Mouse (Mus musculus) stomach, embryonic 16.5 days (tissue): ENCODE measurements around the gene Ggn. TPM values are rescaled to one million over a fixed set of nuclear protein-coding genes. Genes with fewer than 3 reads are reported as not detected.
"Not testable (repeated sequence)": the region's sequence is repeated elsewhere in the genome, so short reads cannot be mapped to it uniquely, and the experiment has no call there.

Experiments
- ATAC-seq: fragments of 200-750 bp; cut with Nextera tagmentation; 2 replicates; pipeline ENCODE4 v1.8.0; 2017; ENCODE audit warnings: moderate number of reproducible peaks, moderate TSS enrichment; ENCODE audit not compliant: insufficient read depth, low FRiP score
- H3K27ac ChIP-seq: fragments of 300-500 bp; sonication (generic); 2 replicates; pipeline ENCODE4 v1.5.1; 2014; ENCODE audit warnings: low read length
- H3K27me3 ChIP-seq: fragments of 300-500 bp; sonication (generic); 2 replicates; pipeline ENCODE4 v1.6.1; 2014; ENCODE audit warnings: low read length, control low read depth, mixed read lengths; ENCODE audit not compliant: control insufficient read depth, insufficient read depth
- H3K36me3 ChIP-seq: fragments of 300-500 bp; sonication (generic); 2 replicates; pipeline ENCODE4 v1.6.1; 2014; ENCODE audit warnings: low read length; ENCODE audit not compliant: control insufficient read depth, insufficient read depth
- H3K4me1 ChIP-seq: fragments of 300-500 bp; sonication (generic); 2 replicates; pipeline ENCODE4 v1.6.1; 2014; ENCODE audit warnings: low read length, control low read depth, mixed read lengths; ENCODE audit not compliant: control insufficient read depth, insufficient read depth
- H3K4me2 ChIP-seq: fragments of 300-500 bp; sonication (generic); 2 replicates; pipeline ENCODE4 v1.6.1; 2014; ENCODE audit warnings: low read depth, low read length, mixed read lengths
- H3K4me3 ChIP-seq: fragments of 300-500 bp; sonication (generic); replicated peaks from 2 replicates; pipeline ENCODE4 v1.5.1; 2014; ENCODE audit warnings: mild to moderate bottlenecking, low read length
- H3K9ac ChIP-seq: fragments of 300-500 bp; sonication (generic); 2 replicates; pipeline ENCODE4 v1.6.1; 2014; ENCODE audit warnings: low read length
- H3K9me3 ChIP-seq: fragments of 300-500 bp; sonication (generic); replicated peaks from 2 replicates; pipeline ENCODE4 v1.6.1; 2016; ENCODE audit warnings: low read length, control low read depth; ENCODE audit not compliant: control insufficient read depth
- WGBS: fragments of 180-500 bp; shearing (Covaris S2); extraction: QIAGEN DNeasy Blood & Tissue Kit; methylation state at CpG from one replicate; pipeline ENCODE4 v1.1.7; 2014; 5-methylcytosine and 5-hydroxymethylcytosine counted together
- polyA plus RNA-seq: library from polyadenylated mRNA; unstranded; fragments of >200 nt; fragmentation: Nextera tagmentation; extraction: Ambion mirVana; gene quantifications from 2 replicates; pipeline ENCODE4 v1.2.1, GENCODE M21; 2015

Ggn gene
- polyA plus RNA-seq, 1 experiment from 2014 or later = 0.56 TPM

DNA sequence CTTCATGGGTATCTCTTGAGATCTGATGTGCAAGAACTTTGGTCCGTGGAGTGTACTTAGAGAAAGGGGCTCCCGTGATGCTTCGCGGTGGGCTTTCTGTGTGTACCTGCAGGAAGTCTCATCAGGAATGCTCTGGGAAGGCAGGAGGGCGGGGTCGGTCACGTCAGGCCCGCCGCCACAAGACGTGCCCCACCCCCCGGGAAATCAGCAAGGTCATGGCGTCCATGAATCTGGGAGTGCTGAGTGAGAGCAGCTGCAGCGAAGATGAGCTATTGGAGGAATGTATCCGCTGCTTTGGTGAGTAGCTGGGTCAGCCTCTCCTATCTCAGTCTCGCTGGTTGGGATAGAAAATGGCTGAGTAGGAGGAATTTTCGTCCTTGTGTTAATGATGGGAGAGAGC, 32.6 kb upstream of the Ggn start:
- Histone ChIP-seq H3K27ac (no peak overlapping the region), H3K36me3 (no peaks in the 10 kb centered on the region), H3K4me3 (no peak overlapping the region), H3K4me1 (peaks cover 3% of the 10 kb centered on the region; the same call in 1 of the 2 replicates), H3K27me3 (peaks cover 3% of the 10 kb centered on the region; the same call in 1 of the 2 replicates), H3K9me3 (no peaks in the 10 kb centered on the region), H3K9ac (no peak overlapping the region), H3K4me2 (no peak overlapping the region)
- no peak for ATAC-seq
- 37% methylated on average over 16 of the region's 16 CpGs for WGBS

DNA sequence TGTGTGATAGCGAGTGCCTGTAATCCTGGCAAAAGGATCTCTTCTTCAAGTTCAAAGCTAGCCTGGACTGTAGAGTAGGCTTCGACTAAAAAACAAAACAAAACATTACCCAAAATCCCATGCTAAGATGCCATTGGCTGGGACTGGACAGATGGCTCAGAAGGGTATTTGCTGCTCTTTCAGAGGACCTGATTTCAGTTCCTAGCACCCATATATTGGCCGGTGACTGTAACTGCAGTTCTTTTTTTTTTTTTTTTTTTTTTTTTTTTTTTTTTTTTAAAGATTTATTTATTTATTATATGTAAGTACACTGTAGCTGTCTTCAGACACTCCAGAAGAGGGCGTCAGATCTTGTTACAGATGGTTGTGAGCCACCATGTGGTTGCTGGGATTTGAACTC, 30.8 kb upstream of the Ggn start:
- not testable (repeated sequence) for H3K4me2 ChIP-seq, H3K36me3 ChIP-seq, ATAC-seq, H3K4me1 ChIP-seq, H3K4me3 ChIP-seq, H3K9ac ChIP-seq, H3K27me3 ChIP-seq, H3K27ac ChIP-seq, H3K9me3 ChIP-seq
- whole genome bisulfite sequencing = 88% methylated on average over 3 of the region's 4 CpGs

GRCm38 (mm10) chr7:29141416-29141815, 28.6 kb upstream of the Ggn start:
- WGBS = 72% methylated on average over 8 of the region's 8 CpGs
- H3K9me3 ChIP-seq = no peaks in the 10 kb centered on the region
- ATAC-seq = no peak

GRCm38 (mm10) chr7:29144006-29144405, 26.0 kb upstream of the Ggn start:
- WGBS = 82% methylated on average over 4 of the region's 4 CpGs
- ATAC-seq = no peak
- no peaks in the 10 kb centered on the region for H3K4me1 ChIP-seq

More at GRCm38 (mm10) chr7:29141416-29141815, 28.6 kb upstream of the Ggn start:
- Histone ChIP-seq H3K36me3 (no peaks in the 10 kb centered on the region), H3K4me3 (no peak overlapping the region), H3K9ac (no peak overlapping the region), H3K4me2 (no peak overlapping the region), H3K27ac (no peak overlapping the region), H3K4me1 (0 out of 2 replicates have a peak, but pooled peaks cover 3% of the 10 kb centered on the region), H3K27me3 (no peaks in the 10 kb centered on the region)

DNA sequence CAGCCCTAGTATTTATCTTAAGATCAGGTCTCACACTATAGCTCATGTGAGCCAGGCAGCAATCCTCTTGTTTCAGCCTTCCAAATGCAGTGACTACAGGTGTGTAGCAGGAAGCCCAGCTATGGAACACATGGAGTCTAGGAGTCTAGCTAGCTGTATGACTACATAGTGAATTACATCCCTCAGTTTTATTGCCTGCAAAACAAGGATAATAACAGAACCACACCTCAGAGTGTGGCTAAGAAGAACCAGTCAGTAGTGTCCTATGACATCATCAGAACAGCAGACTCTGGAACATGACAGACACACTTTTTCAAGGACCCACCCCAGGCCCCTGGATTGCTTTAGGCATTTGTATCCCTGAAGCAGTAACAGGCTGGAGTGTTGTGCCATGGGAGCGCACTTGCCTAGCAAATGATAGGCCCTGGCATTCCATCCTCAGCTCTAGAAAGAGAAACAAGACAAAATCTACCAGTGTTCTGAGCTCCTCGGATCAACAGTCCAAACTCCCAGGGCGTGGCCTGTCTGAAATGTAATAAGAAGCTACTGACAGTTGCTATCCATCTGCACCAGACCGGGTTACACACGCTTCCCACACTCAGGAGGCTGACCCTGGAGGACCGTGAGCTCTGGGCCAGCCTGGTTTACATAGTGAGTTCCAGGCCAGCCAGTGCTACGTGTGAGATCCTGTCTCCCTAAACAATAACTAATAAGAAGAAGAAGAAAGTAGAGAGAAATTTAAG, 23.2 kb upstream of the Ggn start:
- 75% methylated on average over 7 of the region's 7 CpGs for WGBS
- Histone ChIP-seq H3K27me3 (no peaks in the 10 kb centered on the region), H3K4me3 (no peak overlapping the region), H3K9ac (no peak overlapping the region), H3K9me3 (no peaks in the 10 kb centered on the region), H3K4me2 (no peak overlapping the region), H3K36me3 (no peaks in the 10 kb centered on the region), H3K4me1 (no peaks in the 10 kb centered on the region), H3K27ac (no peak overlapping the region)
- ATAC-seq = no peak

More at GRCm38 (mm10) chr7:29144006-29144405, 26.0 kb upstream of the Ggn start:
- Histone ChIP-seq H3K4me3 (no peak overlapping the region), H3K4me2 (no peak overlapping the region), H3K9me3 (no peaks in the 10 kb centered on the region), H3K27me3 (no peaks in the 10 kb centered on the region), H3K9ac (no peak overlapping the region), H3K36me3 (no peaks in the 10 kb centered on the region), H3K27ac (no peak overlapping the region)

- H3K27me3 ChIP-seq = no peaks in the 10 kb centered on the region
- no peak overlapping the region for H3K27ac ChIP-seq
- WGBS = 90% methylated on average over 15 of the region's 15 CpGs
- no peaks in the 10 kb centered on the region for H3K9me3 ChIP-seq
- H3K9ac ChIP-seq = no peak overlapping the region
- H3K36me3 ChIP-seq = no peaks in the 10 kb centered on the region
- ATAC-seq = no peak
- H3K4me2 ChIP-seq = no peak overlapping the region
- no peak overlapping the region for H3K4me3 ChIP-seq
- no peaks in the 10 kb centered on the region for H3K4me1 ChIP-seq
Measured at GRCm38 (mm10) chr7:29148771-29149170, 21.2 kb upstream of the Ggn start.

- WGBS = 65% methylated on average over 10 of the region's 10 CpGs
- no peak overlapping the region for H3K27ac ChIP-seq
- no peak overlapping the region for H3K9ac ChIP-seq
- H3K36me3 ChIP-seq = no peaks in the 10 kb centered on the region
- H3K4me2 ChIP-seq = no peak overlapping the region
- H3K9me3 ChIP-seq = no peaks in the 10 kb centered on the region
- no peak overlapping the region for H3K4me3 ChIP-seq
- H3K4me1 ChIP-seq = 0 out of 2 replicates have a peak, but pooled peaks cover 4% of the 10 kb centered on the region
- no peak for ATAC-seq
- H3K27me3 ChIP-seq = no peaks in the 10 kb centered on the region
Measured at GRCm38 (mm10) chr7:29151486-29151885, 18.5 kb upstream of the Ggn start.

DNA sequence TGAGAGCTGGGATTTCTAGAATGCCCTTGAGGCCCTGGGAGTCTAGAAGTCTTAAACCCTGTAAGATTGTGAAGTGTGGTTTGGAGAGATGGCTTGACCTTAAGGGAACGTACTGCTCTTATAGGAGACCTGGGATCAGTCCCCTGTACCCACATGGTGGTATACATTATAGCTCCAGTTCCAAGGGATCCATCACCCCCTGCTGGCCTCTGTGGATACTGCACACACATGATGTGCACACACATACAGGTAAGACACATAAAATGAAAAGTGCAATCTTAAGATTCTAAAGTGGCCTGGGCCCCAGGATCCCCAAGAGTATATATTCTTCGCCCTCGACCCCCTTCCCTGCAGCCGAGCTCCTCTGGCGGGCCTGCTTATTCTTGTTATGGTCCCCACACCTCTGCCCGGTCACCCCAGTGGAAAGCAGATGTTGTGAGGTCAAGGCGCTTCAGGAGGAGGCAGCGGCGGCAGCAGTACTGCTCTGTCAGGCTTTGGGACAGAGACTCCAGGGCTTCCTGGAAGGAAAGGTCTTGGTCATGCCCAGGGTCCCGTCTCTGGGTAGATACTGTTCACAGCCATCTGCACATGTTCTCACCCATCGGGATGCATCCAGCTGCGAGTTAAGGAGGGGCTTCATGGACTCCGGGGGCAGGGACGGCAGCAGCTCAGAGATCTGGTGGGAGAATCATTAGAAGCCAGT, 15.8 kb upstream of the Ggn start:
- no peaks in the 10 kb centered on the region for H3K9me3 ChIP-seq
- no peak for ATAC-seq
- no peak overlapping the region for H3K4me3 ChIP-seq
- 0 out of 2 replicates have a peak, but pooled peaks cover 4% of the 10 kb centered on the region for H3K4me1 ChIP-seq
- H3K4me2 ChIP-seq = no peak overlapping the region
- WGBS = 96% methylated on average over 14 of the region's 14 CpGs
- no peaks in the 10 kb centered on the region for H3K36me3 ChIP-seq
- no peaks in the 10 kb centered on the region for H3K27me3 ChIP-seq
- no peak overlapping the region for H3K27ac ChIP-seq
- no peak overlapping the region for H3K9ac ChIP-seq

GRCm38 (mm10) chr7:29155196-29155837, 14.7 kb upstream of the Ggn start:
- WGBS = 7% methylated on average over 37 of the region's 37 CpGs
- peak; percentile 90 for ATAC-seq
- Histone ChIP-seq H3K9me3 (no peaks in the 10 kb centered on the region), H3K27me3 (no peaks in the 10 kb centered on the region), H3K4me3 (peak overlapping the region; percentile 69), H3K36me3 (no peaks in the 10 kb centered on the region), H3K9ac (peak overlapping the region; percentile 76), H3K4me2 (peak overlapping the region; percentile 74), H3K27ac (peak overlapping the region; percentile 84), H3K4me1 (0 out of 2 replicates have a peak, but pooled peaks cover 4% of the 10 kb centered on the region)
